Mouse (Mus musculus): Measurements from ENCODE around the gene Tbx2. TPM values are rescaled to one million over a fixed set of nuclear protein-coding genes. Genes with fewer than 3 reads are reported as not detected.

Gene Tbx2
- polyA plus RNA-seq, 1 experiment = 1.0 TPM

GRCm38 (mm10) chr11:85821659-85822058 is 10.7 kb upstream of the Tbx2 start:
- TF ChIP-seq SRF (IDR thresholded peaks at IDR 0.05; ENCODE audit: control insufficient read depth, insufficient read length, low read depth) (no peak), POLR2A (IDR thresholded peaks at IDR 0.05; ENCODE audit: insufficient read length, low read depth) (no peak), MYOG (IDR thresholded peaks at IDR 0.05; ENCODE audit: control insufficient read depth in 1 of 3, insufficient read depth in 1 of 3, insufficient read length in 2 of 3, low read depth in 2 of 3) (no peak), MYOD1 (IDR thresholded peaks at IDR 0.05; ENCODE audit: control insufficient read depth in 1 of 3, insufficient read length in 2 of 3, low read depth in 2 of 3) (no peak), REST (IDR thresholded peaks at IDR 0.05; ENCODE audit: insufficient read depth, insufficient read length) (no peak)
- Histone ChIP-seq H3K79me2 (ENCODE audit: control insufficient read depth, insufficient read depth) (no peaks in the 10 kb centered on the region), H3K4me3 (no peak overlapping the region), H3K27me3 (ENCODE audit: control insufficient read depth, insufficient read depth, insufficient read length) (no peaks in the 10 kb centered on the region), H3K36me3 (ENCODE audit: control insufficient read depth, insufficient read depth) (no peaks in the 10 kb centered on the region), H3ac (ENCODE audit: control insufficient read depth, insufficient read length) (no peak overlapping the region), H3K4me2 (ENCODE audit: low read depth) (no peak overlapping the region)

GRCm38 (mm10) chr11:85823181-85823580 is 9.2 kb upstream of the Tbx2 start:
- no peaks in the 10 kb centered on the region for H3K79me2 ChIP-seq (ENCODE audit: control insufficient read depth, insufficient read depth)
- TF ChIP-seq E2F4 (IDR thresholded peaks at IDR 0.05; ENCODE audit: insufficient read depth) (no peak), TCF3 (IDR thresholded peaks at IDR 0.05; ENCODE audit: insufficient read length, low read depth) (no peak), POLR2A (IDR thresholded peaks at IDR 0.05; ENCODE audit: insufficient read length, low read depth) (no peak), SRF (IDR thresholded peaks at IDR 0.05; ENCODE audit: control insufficient read depth, insufficient read length, low read depth) (no peak), TCF12 (IDR thresholded peaks at IDR 0.05; ENCODE audit: insufficient read depth, poor library complexity, severe bottlenecking) (no peak), CEBPB (IDR thresholded peaks at IDR 0.05; ENCODE audit: insufficient read depth, poor library complexity, severe bottlenecking) (no peak), MYOD1 (IDR thresholded peaks at IDR 0.05; ENCODE audit: control insufficient read depth in 1 of 3, insufficient read length in 2 of 3, low read depth in 2 of 3) (no peak), POLR2AphosphoS2 (IDR thresholded peaks at IDR 0.05; ENCODE audit: insufficient read length, low read depth) (no peak), REST (IDR thresholded peaks at IDR 0.05; ENCODE audit: insufficient read depth, insufficient read length) (no peak), USF1 (IDR thresholded peaks at IDR 0.05; ENCODE audit: low read depth) (no peak), MYOG (IDR thresholded peaks at IDR 0.05; ENCODE audit: control insufficient read depth in 1 of 3, insufficient read depth in 1 of 3, insufficient read length in 2 of 3, low read depth in 2 of 3) (no peak), MAX (IDR thresholded peaks at IDR 0.05; ENCODE audit: low read depth) (no peak)
- H3K4me3 ChIP-seq = no peak overlapping the region
- no peaks in the 10 kb centered on the region for H3K36me3 ChIP-seq (ENCODE audit: control insufficient read depth, insufficient read depth)
- H3K4me2 ChIP-seq (ENCODE audit: low read depth) = no peak overlapping the region
- H3ac ChIP-seq (ENCODE audit: control insufficient read depth, insufficient read length) = no peak overlapping the region
- no peaks in the 10 kb centered on the region for H3K27me3 ChIP-seq (ENCODE audit: control insufficient read depth, insufficient read depth, insufficient read length)

GRCm38 (mm10) chr11:85823794-85824193 is 8.6 kb upstream of the Tbx2 start:
- H3K36me3 ChIP-seq (ENCODE audit: control insufficient read depth, insufficient read depth) = no peaks in the 10 kb centered on the region
- H3K4me2 ChIP-seq (ENCODE audit: low read depth) = no peak overlapping the region
- H3K27me3 ChIP-seq (ENCODE audit: control insufficient read depth, insufficient read depth, insufficient read length) = peaks cover 3% of the 10 kb centered on the region
- TF ChIP-seq POLR2A (IDR thresholded peaks at IDR 0.05; ENCODE audit: insufficient read length, low read depth) = no peak
- TF ChIP-seq MYOG (IDR thresholded peaks at IDR 0.05; ENCODE audit: control insufficient read depth in 1 of 3, insufficient read depth in 1 of 3, insufficient read length in 2 of 3, low read depth in 2 of 3) = no peak
- no peak for TF ChIP-seq E2F4 (IDR thresholded peaks at IDR 0.05; ENCODE audit: insufficient read depth)
- no peak for TF ChIP-seq POLR2AphosphoS2 (IDR thresholded peaks at IDR 0.05; ENCODE audit: insufficient read length, low read depth)
- no peak for TF ChIP-seq TCF12 (IDR thresholded peaks at IDR 0.05; ENCODE audit: insufficient read depth, poor library complexity, severe bottlenecking)
- no peak for TF ChIP-seq MYOD1 (IDR thresholded peaks at IDR 0.05; ENCODE audit: control insufficient read depth in 1 of 3, insufficient read length in 2 of 3, low read depth in 2 of 3)
- no peaks in the 10 kb centered on the region for H3K79me2 ChIP-seq (ENCODE audit: control insufficient read depth, insufficient read depth)
- no peak overlapping the region for H3K4me3 ChIP-seq
- H3ac ChIP-seq (ENCODE audit: control insufficient read depth, insufficient read length) = no peak overlapping the region

- TF ChIP-seq TCF12 (IDR thresholded peaks at IDR 0.05; ENCODE audit: insufficient read depth, poor library complexity, severe bottlenecking) = no peak
- no peak for TF ChIP-seq CEBPB (IDR thresholded peaks at IDR 0.05; ENCODE audit: insufficient read depth, poor library complexity, severe bottlenecking)
- no peak for TF ChIP-seq MYOD1 (IDR thresholded peaks at IDR 0.05; ENCODE audit: control insufficient read depth in 1 of 3, insufficient read length in 2 of 3, low read depth in 2 of 3)
- TF ChIP-seq USF1 (IDR thresholded peaks at IDR 0.05; ENCODE audit: low read depth) = no peak
- TF ChIP-seq REST (IDR thresholded peaks at IDR 0.05; ENCODE audit: insufficient read depth, insufficient read length) = no peak
- TF ChIP-seq SRF (IDR thresholded peaks at IDR 0.05; ENCODE audit: control insufficient read depth, insufficient read length, low read depth) = no peak
- no peak for TF ChIP-seq E2F4 (IDR thresholded peaks at IDR 0.05; ENCODE audit: insufficient read depth)
- no peak for TF ChIP-seq POLR2AphosphoS2 (IDR thresholded peaks at IDR 0.05; ENCODE audit: insufficient read length, low read depth)
- no peak for TF ChIP-seq TCF3 (IDR thresholded peaks at IDR 0.05; ENCODE audit: insufficient read length, low read depth)
- Histone ChIP-seq H3ac (ENCODE audit: control insufficient read depth, insufficient read length) (no peak overlapping the region), H3K79me2 (ENCODE audit: control insufficient read depth, insufficient read depth) (no peaks in the 10 kb centered on the region), H3K4me2 (ENCODE audit: low read depth) (no peak overlapping the region), H3K4me3 (no peak overlapping the region), H3K27me3 (ENCODE audit: control insufficient read depth, insufficient read depth, insufficient read length) (peaks cover 15% of the 10 kb centered on the region), H3K36me3 (ENCODE audit: control insufficient read depth, insufficient read depth) (no peaks in the 10 kb centered on the region)
Measured at GRCm38 (mm10) chr11:85825031-85825430, 7.3 kb upstream of the Tbx2 start.

GRCm38 (mm10) chr11:85825823-85826222 is 6.5 kb upstream of the Tbx2 start:
- H3K27me3 ChIP-seq (ENCODE audit: control insufficient read depth, insufficient read depth, insufficient read length) = peaks cover 16% of the 10 kb centered on the region
- no peak overlapping the region for H3ac ChIP-seq (ENCODE audit: control insufficient read depth, insufficient read length)
- H3K4me2 ChIP-seq (ENCODE audit: low read depth) = no peak overlapping the region
- H3K79me2 ChIP-seq (ENCODE audit: control insufficient read depth, insufficient read depth) = no peaks in the 10 kb centered on the region
- no peaks in the 10 kb centered on the region for H3K36me3 ChIP-seq (ENCODE audit: control insufficient read depth, insufficient read depth)
- no peak overlapping the region for H3K4me3 ChIP-seq
- TF ChIP-seq MAX (IDR thresholded peaks at IDR 0.05; ENCODE audit: low read depth) (no peak), CEBPB (IDR thresholded peaks at IDR 0.05; ENCODE audit: insufficient read depth, poor library complexity, severe bottlenecking) (no peak), USF1 (IDR thresholded peaks at IDR 0.05; ENCODE audit: low read depth) (no peak), TCF12 (IDR thresholded peaks at IDR 0.05; ENCODE audit: insufficient read depth, poor library complexity, severe bottlenecking) (no peak), E2F4 (IDR thresholded peaks at IDR 0.05; ENCODE audit: insufficient read depth) (no peak), SRF (IDR thresholded peaks at IDR 0.05; ENCODE audit: control insufficient read depth, insufficient read length, low read depth) (no peak)

All from myocyte (in vitro differentiated cells).